Mouse (Mus musculus) hematopoietic stem cell, adult 5-6 weeks (primary cell): Measurements from ENCODE around the gene Zfp979. TPM values are rescaled to one million over a fixed set of nuclear protein-coding genes. Genes with fewer than 3 reads are reported as not detected.
"Not testable (repeated sequence)": the region's sequence is repeated elsewhere in the genome, so short reads cannot be mapped to it uniquely, and the experiment has no call there.

Experiments
- ATAC-seq, 2 experiments: fragments of 125-278 bp in 1 of 2; replicated peaks in 1 of 2; 2 replicates each; pipeline ENCODE4 v1.8.0; 2016 to 2017; ENCODE audit warnings: inconsistent platforms in 2 of 2, mild to moderate bottlenecking in 2 of 2, moderate number of reproducible peaks in 2 of 2, low read depth in 1 of 2, moderate TSS enrichment in 1 of 2; ENCODE audit not compliant: low FRiP score in 2 of 2, poor library complexity in 2 of 2, severe bottlenecking in 2 of 2, insufficient read depth in 1 of 2, low TSS enrichment in 1 of 2
- total RNA-seq: library from RNA; stranded (forward); fragments of 172-1452, 232-1000 nt; gene quantifications from 2 replicates; pipeline ENCODE4 v1.2.3, GENCODE M21; 2017

Zfp979 gene
- 7.6 and 13.1 TPM in 2 replicates for total RNA-seq

GRCm38 (mm10) chr4:147642413-147642812 is at the start of gene Zfp979:
Gene Zfp979, minus strand, starts transcription at chr4:147642513.
- ATAC-seq, result not testable (repeated sequence)

GRCm38 (mm10) chr4:147655245-147655644 is 12.9 kb upstream of the Zfp979 start:
- not testable (repeated sequence) for ATAC-seq

GRCm38 (mm10) chr4:147647407-147647806 is 5.1 kb upstream of the Zfp979 start:
- ATAC-seq, result not testable (repeated sequence)

GRCm38 (mm10) chr4:147641932-147642331 is 381 bp downstream of the Zfp979 start:
- not testable (repeated sequence) for ATAC-seq

- ATAC-seq, result peak; percentile 56 to 69; a peak in 2 of 4 replicates
Observed at GRCm38 (mm10) chr4:147633818-147634262, 8.5 kb downstream of the Zfp979 start.

GRCm38 (mm10) chr4:147606511-147606910 is 35.8 kb downstream of the Zfp979 start:
- ATAC-seq, result not testable (repeated sequence)

- no peak for ATAC-seq
Observed at GRCm38 (mm10) chr4:147605521-147605920, 36.8 kb downstream of the Zfp979 start.

GRCm38 (mm10) chr4:147603806-147604205 is 38.5 kb downstream of the Zfp979 start:
- ATAC-seq, result no peak

GRCm38 (mm10) chr4:147601881-147602280 is 40.4 kb downstream of the Zfp979 start:
- no peak for ATAC-seq

GRCm38 (mm10) chr4:147598831-147599230 is 43.5 kb downstream of the Zfp979 start:
- ATAC-seq, result 0 out of 4 replicates have a peak, but pooled peaks of 1 of the 2 experiments have one; percentile 17

GRCm38 (mm10) chr4:147597685-147598084 is 44.6 kb downstream of the Zfp979 start:
- ATAC-seq, result no peak

GRCm38 (mm10) chr4:147594630-147595029 is 47.7 kb downstream of the Zfp979 start:
- not testable (repeated sequence) for ATAC-seq

- ATAC-seq, result no peak
Observed at GRCm38 (mm10) chr4:147586511-147587473, 55.5 kb downstream of the Zfp979 start.

- not testable (repeated sequence) for ATAC-seq
Observed at GRCm38 (mm10) chr4:147579371-147579770, 62.9 kb downstream of the Zfp979 start.

GRCm38 (mm10) chr4:147571156-147571555 is 71.2 kb downstream of the Zfp979 start:
- ATAC-seq, result not testable (repeated sequence)

GRCm38 (mm10) chr4:147565426-147566220 is 76.7 kb downstream of the Zfp979 start:
- peak in 1 of 2 experiments; percentile 46; a peak in 1 of 4 replicates for ATAC-seq
